Mouse (Mus musculus) forebrain, embryonic 11.5 days (tissue): ENCODE measurements at regions not wholly inside any gene's neighbourhood (a gene's known extent, or its start where the extent isn't known, plus 50 kb on each side); places are given as distances from the start of the nearest gene placed in this dataset.

Experiments used
- ATAC-seq: fragments of 200-750 bp; cut with Nextera tagmentation; replicated peaks from 2 replicates; pipeline ENCODE4 v1.8.0; 2017; ENCODE audit warnings: moderate TSS enrichment; ENCODE audit not compliant: low FRiP score
- DNase-seq: peaks from one replicate; pipeline ENCODE4 v3.0.0-alpha.2; 2017; ENCODE audit warnings: low spot score
- H3K27ac ChIP-seq: fragments of 300-500 bp; sonication (generic); 2 replicates; pipeline ENCODE4 v1.5.1; 2014; ENCODE audit warnings: low read depth, low read length
- H3K27me3 ChIP-seq: fragments of 300-500 bp; sonication (generic); 2 replicates; pipeline ENCODE4 v1.6.1; 2014; ENCODE audit warnings: mild to moderate bottlenecking, low read length, mixed read lengths; ENCODE audit not compliant: control insufficient read depth, insufficient read depth
- H3K36me3 ChIP-seq: fragments of 300-500 bp; sonication (generic); 2 replicates; pipeline ENCODE4 v1.6.1; 2014; ENCODE audit warnings: mild to moderate bottlenecking, low read length, moderate library complexity, mixed read lengths; ENCODE audit not compliant: control insufficient read depth, insufficient read depth
- H3K4me1 ChIP-seq: fragments of 300-500 bp; sonication (generic); replicated peaks from 2 replicates; pipeline ENCODE4 v1.6.1; 2014; ENCODE audit warnings: low read length, mixed read lengths; ENCODE audit not compliant: control insufficient read depth, insufficient read depth
- H3K4me2 ChIP-seq: fragments of 300-500 bp; sonication (generic); 2 replicates; pipeline ENCODE4 v1.6.1; 2014; ENCODE audit warnings: low read depth, mild to moderate bottlenecking, low read length, moderate library complexity, mixed read lengths; ENCODE audit not compliant: severe bottlenecking
- H3K4me3 ChIP-seq: fragments of 300-500 bp; sonication (generic); 2 replicates; pipeline ENCODE4 v1.5.1; 2014; ENCODE audit warnings: low read depth, low read length
- H3K9ac ChIP-seq: fragments of 300-500 bp; sonication (generic); 2 replicates; pipeline ENCODE4 v1.6.1; 2014; ENCODE audit warnings: low read length
- H3K9me3 ChIP-seq: fragments of 300-500 bp; sonication (generic); 2 replicates; pipeline ENCODE4 v1.6.1; 2016; ENCODE audit warnings: low read length, mixed read lengths; ENCODE audit not compliant: control insufficient read depth
- WGBS: fragments of 180-500 bp; shearing (Covaris S2); extraction: QIAGEN DNeasy Blood & Tissue Kit; methylation state at CpG from one replicate; pipeline ENCODE4 v1.1.7; 2014; 5-methylcytosine and 5-hydroxymethylcytosine counted together

DNA sequence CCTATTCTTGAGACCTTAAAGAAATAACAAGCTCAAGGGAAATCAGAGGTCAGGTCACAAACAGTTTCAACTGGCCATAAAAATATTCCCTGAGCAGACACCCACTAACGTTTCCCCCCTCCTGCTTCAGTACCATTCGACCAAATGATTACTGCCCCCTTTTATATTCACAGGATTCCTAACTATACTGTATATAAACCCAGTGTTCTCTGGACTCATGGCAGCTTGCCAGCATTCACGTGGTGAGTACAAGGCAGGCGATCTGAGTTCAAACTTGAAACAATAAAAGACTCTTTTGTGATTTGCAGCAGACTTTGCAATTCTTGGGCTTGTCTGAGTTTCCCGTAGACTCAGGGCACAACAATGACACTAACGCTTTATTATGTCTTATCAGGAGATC lies 989.0 kb upstream of the H2afb3 start:
- H3K9me3 ChIP-seq = no peaks in the 10 kb centered on the region
- no peak overlapping the region for H3K4me3 ChIP-seq
- H3K27ac ChIP-seq = no peak overlapping the region

DNA sequence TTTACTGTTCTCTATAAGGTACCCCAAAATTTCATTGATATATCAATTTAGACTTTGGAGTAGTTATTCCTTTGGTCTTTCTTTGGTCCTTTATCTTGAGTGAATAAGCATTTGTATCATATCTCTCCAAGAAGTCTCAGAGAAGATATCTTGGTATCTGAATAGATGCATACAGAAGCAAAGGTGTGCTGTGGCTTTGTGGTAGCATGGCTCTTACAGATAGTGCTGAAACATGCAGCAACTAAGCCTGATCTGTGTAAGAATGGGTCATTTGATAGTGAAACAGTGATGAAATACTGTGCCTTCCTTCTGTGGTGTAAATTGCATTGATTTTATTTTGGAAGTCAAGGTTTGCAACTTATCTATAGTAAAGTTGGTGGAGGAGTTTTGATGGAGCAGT lies 978.3 kb upstream of the H2afb3 start:
- no peak overlapping the region for H3K4me2 ChIP-seq
- H3K4me1 ChIP-seq = no peaks in the 10 kb centered on the region
- no peak overlapping the region for H3K4me3 ChIP-seq
- no peaks in the 10 kb centered on the region for H3K36me3 ChIP-seq
- no peak for DNase-seq
- no peak overlapping the region for H3K27ac ChIP-seq
- no peaks in the 10 kb centered on the region for H3K27me3 ChIP-seq
- no peak overlapping the region for H3K9ac ChIP-seq
- no peak for ATAC-seq
- no peaks in the 10 kb centered on the region for H3K9me3 ChIP-seq

More for the DNA sequence above, 989.0 kb upstream of the H2afb3 start:
- Histone ChIP-seq H3K9ac (no peak overlapping the region), H3K36me3 (no peaks in the 10 kb centered on the region), H3K4me1 (no peaks in the 10 kb centered on the region), H3K27me3 (no peaks in the 10 kb centered on the region), H3K4me2 (no peak overlapping the region)
- no peak for ATAC-seq
- WGBS = 64% methylated on average over 6 of the region's 6 CpGs
- DNase-seq = no peak

- no peak overlapping the region for H3K4me2 ChIP-seq
- no peaks in the 10 kb centered on the region for H3K4me1 ChIP-seq
- H3K27me3 ChIP-seq = no peaks in the 10 kb centered on the region
- H3K9me3 ChIP-seq = no peaks in the 10 kb centered on the region
- ATAC-seq (no peak), DNase-seq (no peak)
- H3K27ac ChIP-seq = no peak overlapping the region
- H3K36me3 ChIP-seq = no peaks in the 10 kb centered on the region
- H3K9ac ChIP-seq = no peak overlapping the region
- no peak overlapping the region for H3K4me3 ChIP-seq
Observed at GRCm38 (mm10) chrX:121270071-121270470, 957.2 kb upstream of the H2afb3 start.

DNA sequence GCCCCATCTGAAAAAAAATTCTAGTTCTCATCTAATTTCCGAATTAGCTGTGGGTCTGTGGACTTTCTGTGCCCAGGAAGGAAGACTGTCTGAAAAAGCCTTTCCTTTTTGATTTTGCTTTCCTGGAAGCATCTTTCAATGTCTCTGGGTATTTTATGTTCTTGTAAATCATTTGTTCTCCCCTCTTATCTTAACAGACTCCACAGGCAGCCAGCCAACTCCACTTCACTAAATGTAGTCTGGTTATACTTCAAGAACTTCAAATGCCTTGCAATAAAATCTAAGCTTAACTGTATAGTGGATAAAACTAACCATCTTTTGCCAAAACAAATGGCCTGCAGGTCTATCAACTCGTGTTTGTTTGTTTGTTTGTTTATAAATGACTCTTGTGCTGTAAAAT lies 956.7 kb upstream of the H2afb3 start:
- Histone ChIP-seq H3K4me2 (no peak overlapping the region), H3K36me3 (no peaks in the 10 kb centered on the region), H3K4me3 (no peak overlapping the region), H3K27me3 (no peaks in the 10 kb centered on the region), H3K9me3 (no peaks in the 10 kb centered on the region), H3K4me1 (no peaks in the 10 kb centered on the region), H3K9ac (no peak overlapping the region), H3K27ac (no peak overlapping the region)
- DNase-seq (no peak), ATAC-seq (no peak)
- WGBS = 73% methylated on average over 2 of the region's 2 CpGs

GRCm38 (mm10) chrX:121232142-121233000 lies 919.5 kb upstream of the H2afb3 start:
- no peak overlapping the region for H3K4me2 ChIP-seq
- H3K27me3 ChIP-seq = no peaks in the 10 kb centered on the region
- 28% methylated on average over 3 of the region's 3 CpGs for WGBS
- ATAC-seq (peak; percentile 98), DNase-seq (peak; percentile 53)
- no peaks in the 10 kb centered on the region for H3K36me3 ChIP-seq
- peak overlapping the region; percentile 31; the same call in 1 of the 2 replicates for H3K27ac ChIP-seq
- no peaks in the 10 kb centered on the region; the same call in 1 of the 2 replicates for H3K4me1 ChIP-seq
- H3K4me3 ChIP-seq = no peak overlapping the region
- no peak overlapping the region for H3K9ac ChIP-seq
- no peaks in the 10 kb centered on the region for H3K9me3 ChIP-seq
